Mouse (Mus musculus): ENCODE results near the gene Nlrc4. TPM values are rescaled to one million over a fixed set of nuclear protein-coding genes. Genes with fewer than 3 reads are reported as not detected.
A peak's percentile ranks its signal among the peaks of the same experiment; 100 is the strongest.

Nlrc4 gene
- polyA plus RNA-seq, 1 experiment from 2014 or later = 0.23 TPM

GRCm38 (mm10) chr17:74394381-74394780 is 64.6 kb downstream of the Nlrc4 start:
- peak overlapping the region; percentile 92; the same call in 1 of the 2 replicates for H3K4me3 ChIP-seq
- H3K27me3 ChIP-seq = no peaks in the 10 kb centered on the region
- 83% methylated on average over 2 of the region's 2 CpGs for WGBS
- no peaks in the 10 kb centered on the region for H3K36me3 ChIP-seq
- H3K27ac ChIP-seq = no peak overlapping the region
- no peaks in the 10 kb centered on the region for H3K9me3 ChIP-seq
- H3K9ac ChIP-seq = no peak overlapping the region
- peak overlapping the region; percentile 62 for H3K4me2 ChIP-seq (replicated peaks)
- peaks cover 7% of the 10 kb centered on the region; the same call in 1 of the 2 replicates for H3K4me1 ChIP-seq
- ATAC-seq (ENCODE audit: insufficient number of reproducible peaks, insufficient read depth, low FRiP score, low TSS enrichment) = no peak

- ATAC-seq (ENCODE audit: insufficient number of reproducible peaks, insufficient read depth, low FRiP score, low TSS enrichment) = no peak
- WGBS = 84% methylated on average over 3 of the region's 3 CpGs
- Histone ChIP-seq H3K4me3 (no peak overlapping the region), H3K4me2 (replicated peaks) (no peak overlapping the region), H3K9me3 (no peaks in the 10 kb centered on the region), H3K27me3 (no peaks in the 10 kb centered on the region), H3K9ac (no peak overlapping the region), H3K4me1 (no peaks in the 10 kb centered on the region), H3K36me3 (peaks cover 29% of the 10 kb centered on the region), H3K27ac (no peak overlapping the region)
These were observed 69.1 kb downstream of the Nlrc4 start for GRCm38 (mm10) chr17:74389847-74390246.

GRCm38 (mm10) chr17:74386657-74387056 is 72.3 kb downstream of the Nlrc4 start:
- Histone ChIP-seq H3K36me3 (peaks cover 58% of the 10 kb centered on the region), H3K9ac (no peak overlapping the region), H3K4me3 (no peak overlapping the region), H3K27ac (no peak overlapping the region), H3K9me3 (no peaks in the 10 kb centered on the region), H3K4me2 (replicated peaks) (no peak overlapping the region), H3K4me1 (no peaks in the 10 kb centered on the region), H3K27me3 (no peaks in the 10 kb centered on the region)
- ATAC-seq (ENCODE audit: insufficient number of reproducible peaks, insufficient read depth, low FRiP score, low TSS enrichment) = no peak

GRCm38 (mm10) chr17:74376916-74377315 is 82.0 kb downstream of the Nlrc4 start:
- ATAC-seq (ENCODE audit: insufficient number of reproducible peaks, insufficient read depth, low FRiP score, low TSS enrichment) = no peak
- H3K4me2 ChIP-seq (replicated peaks) = no peak overlapping the region
- WGBS = 95% methylated on average over 1 of the region's 1 CpGs
- H3K4me1 ChIP-seq = no peaks in the 10 kb centered on the region
- H3K9me3 ChIP-seq = no peaks in the 10 kb centered on the region
- no peak overlapping the region for H3K4me3 ChIP-seq
- peaks cover 65% of the 10 kb centered on the region for H3K36me3 ChIP-seq
- H3K9ac ChIP-seq = no peak overlapping the region
- no peaks in the 10 kb centered on the region for H3K27me3 ChIP-seq
- H3K27ac ChIP-seq = no peak overlapping the region

Other genes with a start within 250 kb of the Nlrc4 start
- 77.9 and 83.7 TPM in 2 replicates for gene Memo1, start 163.6 kb downstream of the Nlrc4 start, polyA plus RNA-seq (2016; fragmentation: Nextera tagmentation; extraction: Ambion mirVana)
- 233 and 238 TPM in 2 replicates for gene Dpy30, start 135.2 kb downstream of the Nlrc4 start, polyA plus RNA-seq (2016; fragmentation: Nextera tagmentation; extraction: Ambion mirVana)
- gene Spast, start 120.2 kb downstream of the Nlrc4 start, polyA plus RNA-seq (2016; fragmentation: Nextera tagmentation; extraction: Ambion mirVana) = 28.9 and 34.5 TPM in 2 replicates
- 36.8 and 38.0 TPM in 2 replicates for gene Slc30a6, start 63.5 kb downstream of the Nlrc4 start, polyA plus RNA-seq (2016; fragmentation: Nextera tagmentation; extraction: Ambion mirVana)
- 51.0 and 56.1 TPM in 2 replicates for gene Yipf4, start 30.4 kb upstream of the Nlrc4 start, polyA plus RNA-seq (2016; fragmentation: Nextera tagmentation; extraction: Ambion mirVana)
- gene Birc6, start 69.2 kb upstream of the Nlrc4 start, polyA plus RNA-seq (2016; fragmentation: Nextera tagmentation; extraction: Ambion mirVana) = 96.5 and 98.3 TPM in 2 replicates